Mouse (Mus musculus): ENCODE data around the gene Rab7. TPM values are rescaled to one million over a fixed set of nuclear protein-coding genes. Genes with fewer than 3 reads are reported as not detected.

Gene Rab7
- 58.6 and 64.1 TPM in 2 replicates for total RNA-seq (2012; rRNA removed)
- 56.4 and 68.9 TPM in 2 replicates for total RNA-seq (2014; rRNA removed)
- polyA plus RNA-seq (2012; ENCODE audit: insufficient read length, low read depth): 361 and 367 TPM in 2 replicates

DNA sequence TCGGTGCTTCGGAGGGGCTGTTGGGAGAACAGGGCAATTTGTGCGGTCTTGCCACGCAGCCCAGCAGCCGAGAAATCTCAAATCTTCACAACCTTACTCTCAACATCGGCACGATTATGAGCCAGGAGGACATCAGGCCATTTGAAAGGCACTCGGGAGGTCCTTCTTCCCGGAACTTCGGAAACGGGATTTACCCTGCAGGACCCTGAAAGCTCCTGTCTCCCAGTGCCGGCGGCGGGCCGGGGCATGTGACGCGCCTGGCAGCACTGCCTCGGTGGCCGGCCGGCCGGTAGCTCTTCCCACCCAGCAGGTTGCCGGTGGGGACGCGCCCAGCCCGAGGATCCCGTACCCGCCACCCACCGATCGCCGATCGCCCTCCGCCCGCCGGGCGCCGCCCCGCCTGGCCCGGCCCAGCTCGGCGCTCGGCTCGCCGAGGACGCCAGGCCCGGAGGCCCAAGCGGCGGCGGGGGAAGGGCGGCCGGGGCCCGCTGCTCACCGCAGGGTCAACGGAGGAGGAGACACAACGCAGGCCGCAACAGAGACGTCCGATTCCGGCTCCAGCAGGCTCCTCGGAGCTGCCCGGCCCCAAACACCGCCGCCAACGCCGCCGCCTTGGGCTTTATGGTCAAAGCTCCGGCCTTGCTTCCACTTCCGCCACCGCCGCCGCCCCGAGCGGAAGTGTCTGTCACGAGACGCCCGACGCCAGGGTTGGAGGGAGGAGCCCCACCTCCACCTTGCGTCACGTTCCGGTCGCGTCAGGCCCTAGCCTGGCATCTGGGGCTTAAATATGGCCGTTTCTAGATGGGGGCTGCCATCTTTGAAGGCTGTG is at the start of gene Rab7:
Gene Rab7, minus strand, starts transcription at position 694 of the 829 bp plus-strand sequence.
- peak within 1 kb of the TSS; percentile 91 for H3K4me2 ChIP-seq (ENCODE audit: insufficient read depth, low read depth, poor library complexity, severe bottlenecking)
- peak within 1 kb of the TSS; percentile 63 for H3K27ac ChIP-seq (ENCODE audit: insufficient read depth, low read depth)
- H3K79me2 ChIP-seq (replicated peaks; ENCODE audit: control insufficient read depth, extremely low read depth, insufficient read depth, poor library complexity, severe bottlenecking): peaks cover 50% of the 10 kb centered on the region
- in situ Hi-C loops (cut with MboI; ENCODE audit: low pct_ligation_motif_present, low pct_unique_long_range_greater_than_20kb, low sequenced_read_pairs) (no loop called here), dilution Hi-C loops (cut with MboI; ENCODE audit: extremely low pct_ligation_motif_present, extremely low pct_unique_long_range_greater_than_20kb, low sequenced_read_pairs) (no loop called here)
- H3K9ac ChIP-seq (ENCODE audit: insufficient read depth, low read depth): peak within 1 kb of the TSS; percentile 97
- peaks cover 19 to 43% of the 10 kb centered on the region in 2 experiments for H3K4me1 ChIP-seq (ENCODE audit: control insufficient read depth in 1 of 2, insufficient read depth in 2 of 2)
- peak; percentile 96 for DNase-seq (ENCODE audit: extremely low read depth)
- peak within 1 kb of the TSS; percentile 89 to 94 (median 91) for H3K4me3 ChIP-seq (replicated peaks in 1 of 3; ENCODE audit: low read depth in 2 of 3, low read length in 2 of 3, poor library complexity in 1 of 3)
- no peaks in the 10 kb centered on the region for H3K27me3 ChIP-seq (replicated peaks)
- no peaks in the 10 kb centered on the region for H3K9me3 ChIP-seq (replicated peaks; ENCODE audit: low read length)
- peaks cover 3 to 25% of the 10 kb centered on the region in 2 experiments for H3K36me3 ChIP-seq (replicated peaks in 1 of 2; ENCODE audit: control insufficient read depth in 1 of 2, insufficient read depth in 1 of 2, low read length in 1 of 2)
- TF ChIP-seq USF2 (conservative IDR thresholded peaks at IDR 0.05; ENCODE audit: low read depth, low read length): peak; percentile 63
- TF ChIP-seq ELF1 (IDR thresholded peaks at IDR 0.05; ENCODE audit: low read depth, low read length): peak; percentile 90
- no peak for TF ChIP-seq MAFK (IDR thresholded peaks at IDR 0.05; ENCODE audit: insufficient replicate concordance, low read length)
- no peak for TF ChIP-seq EP300 (IDR thresholded peaks at IDR 0.05; ENCODE audit: low read length)
- TF ChIP-seq PAX5 (IDR thresholded peaks at IDR 0.05; ENCODE audit: low read length): no peak
- peak; percentile 88 for TF ChIP-seq USF1 (IDR thresholded peaks at IDR 0.05; ENCODE audit: low read depth, low read length)
- TF ChIP-seq ZKSCAN1 (IDR thresholded peaks at IDR 0.05; ENCODE audit: borderline replicate concordance, low read depth, low read length): no peak
- peak; percentile 83; the same call in 1 of the 2 replicates for TF ChIP-seq KAT2A (IDR thresholded peaks at IDR 0.05; ENCODE audit: insufficient replicate concordance, low read length)
- no peak for TF ChIP-seq ZC3H11A (IDR thresholded peaks at IDR 0.05; ENCODE audit: low read depth, low read length)
- no peak for TF ChIP-seq ZNF384 (IDR thresholded peaks at IDR 0.05; ENCODE audit: low read depth, low read length)
- TF ChIP-seq POLR2A (IDR thresholded peaks at IDR 0.05; ENCODE audit: low read depth, low read length): peak; percentile 94
- peak; percentile 90 for TF ChIP-seq HCFC1 (IDR thresholded peaks at IDR 0.05; ENCODE audit: low read depth, low read length)
- no peak for TF ChIP-seq TBP (conservative IDR thresholded peaks at IDR 0.05; ENCODE audit: low read depth, low read length)
- TF ChIP-seq NRF1 (IDR thresholded peaks at IDR 0.05; ENCODE audit: low read depth, low read length): peak; percentile 84
- TF ChIP-seq GABPA (IDR thresholded peaks at IDR 0.05; ENCODE audit: insufficient replicate concordance, low read depth, low read length): no peak; the same call in 1 of the 2 replicates
- TF ChIP-seq IRF4 (IDR thresholded peaks at IDR 0.05; ENCODE audit: low read depth, low read length): peak; percentile 37; the same call in 1 of the 2 replicates
- peak; percentile 77 for TF ChIP-seq TCF12 (IDR thresholded peaks at IDR 0.05; ENCODE audit: low read depth, low read length)
- peak; percentile 41; the same call in 1 of the 2 replicates for TF ChIP-seq MAZ (IDR thresholded peaks at IDR 0.05; ENCODE audit: low read depth, low read length)
- TF ChIP-seq ETS1 (conservative IDR thresholded peaks at IDR 0.05; ENCODE audit: low read depth, low read length): peak; percentile 57
- TF ChIP-seq ZMIZ1 (IDR thresholded peaks at IDR 0.05; ENCODE audit: low read depth, low read length): peak; percentile 90
- TF ChIP-seq MYC (IDR thresholded peaks at IDR 0.05; ENCODE audit: low read depth, low read length): no peak
- peak; percentile 95 for TF ChIP-seq RCOR1 (conservative IDR thresholded peaks at IDR 0.05; ENCODE audit: low read depth, low read length)
- TF ChIP-seq CHD1 (IDR thresholded peaks at IDR 0.05; ENCODE audit: low read depth, low read length): no peak
- peak; percentile 42 for TF ChIP-seq MAX (IDR thresholded peaks at IDR 0.05; ENCODE audit: low read length)
- TF ChIP-seq MXI1 (IDR thresholded peaks at IDR 0.05; ENCODE audit: low read depth, low read length): peak; percentile 54
- no peak for TF ChIP-seq CTCF (conservative IDR thresholded peaks at IDR 0.05 in 1 of 2, IDR thresholded peaks at IDR 0.05 in 1 of 2; ENCODE audit: low read depth in 2 of 2, low read length in 2 of 2)
- peak; percentile 91; the same call in 1 of the 2 replicates for TF ChIP-seq UBTF (IDR thresholded peaks at IDR 0.05; ENCODE audit: low read depth, low read length)
- peak; percentile 97 for TF ChIP-seq BHLHE40 (IDR thresholded peaks at IDR 0.05; ENCODE audit: low read depth, low read length)
- 0 out of 2 replicates have a peak, but pooled peaks have one; percentile 44 for TF ChIP-seq POLR2AphosphoS2 (IDR thresholded peaks at IDR 0.05; ENCODE audit: low read depth, low read length)
- TF ChIP-seq RAD21 (IDR thresholded peaks at IDR 0.05; ENCODE audit: low read depth, low read length): no peak
- no peak; the same call in none of the 2 replicates for TF ChIP-seq SIN3A (IDR thresholded peaks at IDR 0.05; ENCODE audit: low read length)
- TF ChIP-seq JUND (conservative IDR thresholded peaks at IDR 0.05; ENCODE audit: low read depth, low read length): no peak
- no peak for TF ChIP-seq JUN (IDR thresholded peaks at IDR 0.05; ENCODE audit: insufficient read depth, low read depth, low read length)
- TF ChIP-seq CHD2 (IDR thresholded peaks at IDR 0.05; ENCODE audit: low read length): no peak
- TF ChIP-seq NELFE (IDR thresholded peaks at IDR 0.05; ENCODE audit: low read depth, low read length): peak; percentile 88
- no peak for TF ChIP-seq E2F4 (IDR thresholded peaks at IDR 0.05; ENCODE audit: insufficient replicate concordance, low read depth, low read length)
- TF ChIP-seq SMC3 (IDR thresholded peaks at IDR 0.05; ENCODE audit: low read depth, low read length): no peak
- peak; percentile 16; the same call in 1 of the 2 replicates for TF ChIP-seq MEF2A (IDR thresholded peaks at IDR 0.05; ENCODE audit: borderline replicate concordance, low read depth, low read length)
